Mouse (Mus musculus) hindbrain, embryonic 12.5 days (tissue): ENCODE measurements around the gene Tox4. TPM values are rescaled to one million over a fixed set of nuclear protein-coding genes. Genes with fewer than 3 reads are reported as not detected.

Experiments
- polyA plus RNA-seq: library from polyadenylated mRNA; unstranded; fragments of >200 nt; fragmentation: Nextera tagmentation; extraction: Ambion mirVana; gene quantifications from 2 replicates; pipeline ENCODE4 v1.2.1, GENCODE M21; 2016

The Tox4 gene
- polyA plus RNA-seq, 1 experiment from 2014 or later: 57.3 TPM

Other genes starting within 250 kb of the Tox4 start
- not detected in 2 replicates for gene Olfr221, start 236.7 kb upstream of the Tox4 start, polyA plus RNA-seq
- 726 and 727 TPM in 2 replicates for gene Hnrnpc, start 175.1 kb upstream of the Tox4 start, polyA plus RNA-seq
- 53.6 and 58.4 TPM in 2 replicates for gene Rpgrip1, start 168.4 kb upstream of the Tox4 start, polyA plus RNA-seq
- gene Supt16, start 81.7 kb upstream of the Tox4 start, polyA plus RNA-seq: 68.3 and 72.3 TPM in 2 replicates
- 57.4 and 57.7 TPM in 2 replicates for gene Chd8, start 21.4 kb upstream of the Tox4 start, polyA plus RNA-seq
- 40.6 and 51.9 TPM in 2 replicates for gene Rab2b, start 399 bp downstream of the Tox4 start, polyA plus RNA-seq
- 54.7 and 56.1 TPM in 2 replicates for gene Mettl3, start 26.0 kb downstream of the Tox4 start, polyA plus RNA-seq
- 60.7 and 62.8 TPM in 2 replicates for gene Sall2, start 49.6 kb downstream of the Tox4 start, polyA plus RNA-seq
- gene Olfr1513, start 77.3 kb downstream of the Tox4 start, polyA plus RNA-seq: 0.06 TPM in 1 of 2 replicates, not detected in the other
- gene Olfr1512, start 100.0 kb downstream of the Tox4 start, polyA plus RNA-seq: not detected in 2 replicates
- not detected in 2 replicates for gene Olfr1511, start 118.2 kb downstream of the Tox4 start, polyA plus RNA-seq
- gene Olfr1510, start 135.2 kb downstream of the Tox4 start, polyA plus RNA-seq: not detected in 2 replicates
- gene Olfr1509, start 163.8 kb downstream of the Tox4 start, polyA plus RNA-seq: not detected in 2 replicates
- not detected in 2 replicates for gene Olfr1508, start 188.3 kb downstream of the Tox4 start, polyA plus RNA-seq
- gene Olfr1507, start 216.6 kb downstream of the Tox4 start, polyA plus RNA-seq: not detected in 2 replicates